Mouse (Mus musculus): ENCODE results near the gene Cul5. TPM values are rescaled to one million over a fixed set of nuclear protein-coding genes. Genes with fewer than 3 reads are reported as not detected.
A peak's percentile ranks its signal among the peaks of the same experiment; 100 is the strongest.

Gene Cul5
- polyA plus RNA-seq (2014; fragmentation: Nextera tagmentation; extraction: Ambion mirVana), result 46.5 and 51.1 TPM in 2 replicates

GRCm38 (mm10) chr9:53669680-53670219 lies at the start of gene Cul5:
Gene Cul5, minus strand, starts transcription at chr9:53670014.
- DNase-seq, result peak; percentile 39
- Histone ChIP-seq H3K4me3 (ENCODE audit: low read depth, low read length) (no peak within 1 kb of the TSS), H3K27me3 (ENCODE audit: insufficient read depth, low read length) (no peaks in the 10 kb centered on the region), H3K9me3 (ENCODE audit: low read depth, low read length) (no peaks in the 10 kb centered on the region), H3K4me2 (no peak within 1 kb of the TSS), H3K9ac (no peak within 1 kb of the TSS), H3K4me1 (ENCODE audit: insufficient read depth) (no peaks in the 10 kb centered on the region), H3K36me3 (ENCODE audit: insufficient read depth) (no peaks in the 10 kb centered on the region), H3K27ac (ENCODE audit: low read depth) (no peak within 1 kb of the TSS)
- TF ChIP-seq CTCF (IDR thresholded peaks at IDR 0.05; ENCODE audit: low read depth), result no peak; the same call in 1 of the 2 replicates
- WGBS, result 53% methylated on average over 5 of the region's 5 CpGs
- no peak for ATAC-seq (ENCODE audit: insufficient read depth)

DNA sequence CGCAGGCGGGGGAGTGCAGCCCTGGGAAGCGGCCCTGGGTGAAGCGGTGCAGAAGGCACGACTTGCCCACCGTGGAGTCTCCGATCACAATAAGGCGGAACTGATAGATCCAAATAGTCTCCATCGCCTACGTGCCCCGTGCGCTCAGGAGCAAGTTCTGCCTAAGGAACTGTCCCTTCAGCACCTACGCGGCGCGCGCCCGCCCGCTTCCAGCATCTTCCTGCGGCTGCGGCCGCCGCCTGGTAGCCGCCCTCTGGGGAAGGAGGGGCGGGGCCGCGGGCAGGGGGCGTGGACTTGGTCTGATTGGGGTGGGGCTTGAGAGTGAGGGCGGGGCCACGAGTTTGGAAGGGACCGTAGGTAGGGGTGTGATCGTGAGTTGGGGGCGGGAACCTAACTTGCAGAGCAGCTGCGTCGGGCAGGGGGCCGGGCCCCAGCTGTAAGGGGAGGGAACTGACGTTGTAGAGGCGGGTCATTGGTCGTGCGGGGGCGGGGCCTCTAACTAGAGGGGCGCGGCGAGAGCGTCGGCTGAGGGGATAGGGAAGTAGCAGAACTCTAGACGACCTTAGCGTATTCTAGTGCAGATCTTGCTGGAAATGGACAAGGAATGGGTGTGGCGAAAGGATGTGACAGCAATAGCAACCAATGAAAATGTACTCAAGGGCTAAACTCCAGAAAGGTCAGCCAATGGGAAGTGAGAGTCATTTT lies 36.3 kb upstream of the Cul5 start, which contains the start of gene Rab39:
Rab39 (minus strand) TSS at position 241 of the 705 bp plus-strand sequence.
- 0 out of 2 replicates have a peak, but pooled peaks cover 5% of the 10 kb centered on the region for H3K4me1 ChIP-seq (ENCODE audit: insufficient read depth)
- no peak within 1 kb of the TSS for H3K9ac ChIP-seq
- no peak for TF ChIP-seq CTCF (IDR thresholded peaks at IDR 0.05; ENCODE audit: low read depth)
- no peaks in the 10 kb centered on the region for H3K9me3 ChIP-seq (ENCODE audit: low read depth, low read length)
- ATAC-seq (ENCODE audit: insufficient read depth), result peak; percentile 95
- WGBS, result 1% methylated on average over 49 of the region's 49 CpGs
- H3K36me3 ChIP-seq (ENCODE audit: insufficient read depth), result no peaks in the 10 kb centered on the region
- no peak within 1 kb of the TSS for H3K27ac ChIP-seq (ENCODE audit: low read depth)
- peak; percentile 95 for DNase-seq
- H3K27me3 ChIP-seq (ENCODE audit: insufficient read depth, low read length), result no peaks in the 10 kb centered on the region
- peak within 1 kb of the TSS; percentile 78 for H3K4me2 ChIP-seq
- peak within 1 kb of the TSS; percentile 38 for H3K4me3 ChIP-seq (ENCODE audit: low read depth, low read length)

- no peak; the same call in none of the 2 replicates for ATAC-seq (ENCODE audit: insufficient read depth)
- TF ChIP-seq CTCF (IDR thresholded peaks at IDR 0.05; ENCODE audit: low read depth), result no peak
- Histone ChIP-seq H3K27ac (ENCODE audit: low read depth) (no peak overlapping the region), H3K4me1 (ENCODE audit: insufficient read depth) (0 out of 2 replicates have a peak, but pooled peaks cover 5% of the 10 kb centered on the region), H3K9ac (no peak overlapping the region), H3K36me3 (ENCODE audit: insufficient read depth) (no peaks in the 10 kb centered on the region), H3K27me3 (ENCODE audit: insufficient read depth, low read length) (no peaks in the 10 kb centered on the region), H3K4me2 (peak overlapping the region; percentile 78), H3K4me3 (ENCODE audit: low read depth, low read length) (peak overlapping the region; percentile 38), H3K9me3 (ENCODE audit: low read depth, low read length) (no peaks in the 10 kb centered on the region)
- under 1% methylated on average over 28 of the region's 28 CpGs for WGBS
- DNase-seq, result peak; percentile 24
Measured at GRCm38 (mm10) chr9:53705491-53705991, 35.7 kb upstream of the Cul5 start.

- no peaks in the 10 kb centered on the region for H3K27me3 ChIP-seq (ENCODE audit: insufficient read depth, low read length)
- no peak overlapping the region for H3K9ac ChIP-seq
- TF ChIP-seq CTCF (IDR thresholded peaks at IDR 0.05; ENCODE audit: low read depth), result no peak
- H3K36me3 ChIP-seq (ENCODE audit: insufficient read depth), result no peaks in the 10 kb centered on the region
- no peak overlapping the region for H3K4me3 ChIP-seq (ENCODE audit: low read depth, low read length)
- H3K4me1 ChIP-seq (ENCODE audit: insufficient read depth), result 0 out of 2 replicates have a peak, but pooled peaks cover 5% of the 10 kb centered on the region
- 89% methylated on average over 1 of the region's 1 CpGs for WGBS
- DNase-seq (no peak), ATAC-seq (ENCODE audit: insufficient read depth) (no peak)
- no peak overlapping the region for H3K4me2 ChIP-seq
- H3K9me3 ChIP-seq (ENCODE audit: low read depth, low read length), result no peaks in the 10 kb centered on the region
- no peak overlapping the region for H3K27ac ChIP-seq (ENCODE audit: low read depth)
Measured at GRCm38 (mm10) chr9:53702991-53703390, 33.2 kb upstream of the Cul5 start.

GRCm38 (mm10) chr9:53700496-53700895 lies 30.7 kb upstream of the Cul5 start:
- ATAC-seq (ENCODE audit: insufficient read depth) (no peak), DNase-seq (no peak)
- Histone ChIP-seq H3K27ac (ENCODE audit: low read depth) (no peak overlapping the region), H3K4me2 (no peak overlapping the region), H3K9ac (no peak overlapping the region), H3K4me1 (ENCODE audit: insufficient read depth) (0 out of 2 replicates have a peak, but pooled peaks cover 2% of the 10 kb centered on the region), H3K36me3 (ENCODE audit: insufficient read depth) (no peaks in the 10 kb centered on the region), H3K4me3 (ENCODE audit: low read depth, low read length) (no peak overlapping the region), H3K9me3 (ENCODE audit: low read depth, low read length) (no peaks in the 10 kb centered on the region), H3K27me3 (ENCODE audit: insufficient read depth, low read length) (no peaks in the 10 kb centered on the region)
- WGBS, result 56% methylated on average over 4 of the region's 4 CpGs
- no peak for TF ChIP-seq CTCF (IDR thresholded peaks at IDR 0.05; ENCODE audit: low read depth)

GRCm38 (mm10) chr9:53695846-53696245 lies 26.0 kb upstream of the Cul5 start:
- WGBS, result 80% methylated on average over 5 of the region's 5 CpGs
- Histone ChIP-seq H3K27me3 (ENCODE audit: insufficient read depth, low read length) (no peaks in the 10 kb centered on the region), H3K27ac (ENCODE audit: low read depth) (no peak overlapping the region), H3K36me3 (ENCODE audit: insufficient read depth) (no peaks in the 10 kb centered on the region), H3K4me1 (ENCODE audit: insufficient read depth) (no peaks in the 10 kb centered on the region), H3K9me3 (ENCODE audit: low read depth, low read length) (no peaks in the 10 kb centered on the region), H3K4me3 (ENCODE audit: low read depth, low read length) (no peak overlapping the region), H3K4me2 (no peak overlapping the region), H3K9ac (no peak overlapping the region)
- TF ChIP-seq CTCF (IDR thresholded peaks at IDR 0.05; ENCODE audit: low read depth), result no peak
- DNase-seq (no peak), ATAC-seq (ENCODE audit: insufficient read depth) (no peak)

- DNase-seq (no peak), ATAC-seq (ENCODE audit: insufficient read depth) (no peak)
- TF ChIP-seq CTCF (IDR thresholded peaks at IDR 0.05; ENCODE audit: low read depth), result no peak
- no peaks in the 10 kb centered on the region for H3K4me1 ChIP-seq (ENCODE audit: insufficient read depth)
- H3K27me3 ChIP-seq (ENCODE audit: insufficient read depth, low read length), result no peaks in the 10 kb centered on the region
- WGBS, result 64% methylated on average over 1 of the region's 1 CpGs
- H3K4me3 ChIP-seq (ENCODE audit: low read depth, low read length), result no peak overlapping the region
- H3K9ac ChIP-seq, result no peak overlapping the region
- H3K27ac ChIP-seq (ENCODE audit: low read depth), result no peak overlapping the region
- no peaks in the 10 kb centered on the region for H3K36me3 ChIP-seq (ENCODE audit: insufficient read depth)
- no peak overlapping the region for H3K4me2 ChIP-seq
- no peaks in the 10 kb centered on the region for H3K9me3 ChIP-seq (ENCODE audit: low read depth, low read length)
Measured at GRCm38 (mm10) chr9:53693718-53694117, 23.9 kb upstream of the Cul5 start.

Measured in lung, embryonic 14.5 days (tissue).